Mouse (Mus musculus) kidney, postnatal 14 days (tissue): ENCODE measurements around the gene Syce1.

ENCODE experiments used
- DNase-seq: peaks from one replicate; pipeline ENCODE4 v3.0.0; 2022; ENCODE audit warnings: mixed read lengths

Syce1 gene

DNA sequence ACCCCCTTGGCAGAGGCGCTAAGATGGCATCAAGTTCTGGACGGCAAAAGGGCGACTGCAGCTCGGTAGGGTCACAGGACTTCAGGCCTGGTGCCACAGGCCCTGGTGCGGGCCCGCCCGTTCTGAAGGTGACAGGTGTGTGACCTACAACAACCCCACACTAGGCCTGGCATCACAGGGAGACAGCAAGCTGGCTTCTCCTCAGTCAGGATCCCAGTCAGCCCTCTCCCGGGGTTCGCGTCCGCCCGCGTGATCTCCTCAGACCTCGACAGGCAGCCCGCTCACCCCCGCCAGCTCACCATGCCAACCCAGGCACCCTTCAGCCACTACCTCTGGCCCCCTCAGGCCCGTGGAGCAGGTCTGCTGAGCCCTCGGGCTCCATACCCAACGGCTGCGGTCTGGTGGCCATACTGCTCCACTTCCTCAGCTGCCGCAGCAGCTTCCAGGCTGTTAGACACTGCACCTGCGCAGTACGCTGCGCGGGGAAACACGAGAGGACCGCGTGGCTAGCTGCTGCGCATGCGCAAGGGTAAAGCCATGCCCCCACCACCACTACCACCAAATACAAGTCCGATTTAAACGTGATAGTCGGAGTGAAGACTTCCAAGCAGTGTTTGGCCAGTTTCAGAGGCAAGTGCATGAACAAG lies at the start of gene Syce1:
Gene Syce1, minus strand, starts transcription at position 447 of the 647 bp plus-strand sequence.
- no peak for DNase-seq

DNA sequence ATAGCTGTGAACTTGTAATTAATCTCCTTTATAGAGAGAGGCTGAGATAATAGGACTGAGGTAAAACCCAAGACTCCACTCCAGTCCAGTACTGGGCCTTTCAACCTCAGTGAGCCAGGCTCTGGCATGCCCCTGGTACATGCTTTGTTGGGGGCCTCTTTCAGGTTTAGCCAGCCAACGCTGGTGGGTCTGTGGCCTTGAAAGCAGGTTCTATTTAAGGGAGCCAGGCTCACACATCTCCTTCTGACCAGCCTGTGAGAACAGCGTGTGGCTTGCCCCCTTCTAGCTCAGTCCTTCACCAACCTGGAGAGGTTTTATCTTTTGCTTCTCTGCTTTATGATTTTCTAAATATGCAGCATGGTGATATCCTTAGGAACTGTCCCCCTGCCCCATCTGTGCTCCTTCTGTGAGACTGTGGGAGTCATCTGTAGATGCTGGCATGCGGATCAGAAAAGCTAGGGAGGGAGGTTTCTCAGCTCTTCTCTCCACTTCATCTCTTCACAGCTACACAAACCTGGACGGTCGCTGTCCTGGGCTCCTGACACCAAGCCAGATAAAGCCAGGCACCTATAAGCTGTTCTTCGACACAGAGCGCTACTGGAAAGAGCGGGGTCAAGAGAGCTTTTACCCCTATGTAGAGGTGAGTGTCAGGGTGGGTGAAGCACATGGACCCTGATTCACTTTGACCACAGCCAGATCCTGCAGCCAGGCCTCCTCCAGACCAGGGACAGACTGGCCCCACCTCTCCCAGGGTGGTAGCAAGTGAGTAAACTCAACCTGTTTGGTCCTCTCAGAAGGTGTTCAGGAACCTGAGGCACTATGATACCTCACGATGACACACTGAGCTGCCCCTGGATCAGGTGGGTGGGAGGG lies 48.8 kb upstream of the Syce1 start:
- no peak for DNase-seq

DNA sequence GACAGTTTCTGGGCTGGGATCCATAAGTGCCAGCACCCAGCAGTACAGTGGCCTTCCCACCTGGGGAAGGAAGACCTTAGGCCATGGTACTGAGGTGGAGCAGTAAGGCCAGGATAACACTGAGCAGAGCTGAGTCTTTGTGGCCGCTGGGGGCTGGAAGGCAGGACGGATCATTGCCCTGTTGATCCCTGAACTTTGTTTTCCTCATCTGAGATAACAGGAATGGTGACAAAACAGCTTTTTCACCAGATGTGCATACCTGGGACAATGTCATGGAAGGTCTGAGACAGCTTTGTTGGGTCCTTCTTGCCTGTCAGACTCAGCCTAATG lies 48.1 kb upstream of the Syce1 start:
- DNase-seq, result no peak

DNA sequence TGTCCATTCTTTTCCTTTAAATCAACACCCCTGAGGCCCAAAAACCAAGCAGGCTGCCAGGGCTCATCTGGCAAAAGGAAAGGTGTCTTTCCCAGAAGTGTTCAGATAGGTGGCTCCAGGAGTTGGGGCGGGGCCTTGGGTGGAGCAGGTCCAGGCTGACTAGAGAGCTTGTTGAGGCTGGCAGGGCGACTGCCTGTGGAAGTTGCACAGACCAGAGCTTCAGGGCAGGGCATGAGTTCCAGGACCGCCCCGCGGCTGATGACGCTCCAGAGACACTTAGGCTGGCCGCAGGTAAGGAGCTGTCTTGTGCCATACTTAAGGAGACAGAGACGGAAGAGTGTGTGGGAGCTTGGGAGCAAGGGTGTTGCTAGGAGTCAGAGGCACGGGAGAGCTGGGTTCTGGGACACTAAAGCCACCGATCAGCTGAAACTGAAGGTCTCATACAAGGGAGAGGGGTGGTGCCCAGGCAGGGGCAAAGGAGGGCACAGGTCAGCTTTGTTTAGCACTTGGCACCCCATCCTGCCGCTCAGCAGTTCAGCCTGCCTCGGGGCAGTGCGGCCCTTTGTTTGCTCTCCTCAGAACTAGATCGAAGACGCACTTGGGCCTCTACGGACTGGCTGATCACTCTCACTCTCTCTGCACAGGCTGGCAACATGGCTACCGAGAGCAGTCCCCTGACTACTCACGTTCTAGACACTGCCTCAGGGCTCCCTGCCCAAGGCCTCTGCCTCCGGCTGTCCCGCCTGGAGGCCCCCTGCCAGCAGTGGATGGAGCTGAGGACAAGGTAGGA lies 47.5 kb upstream of the Syce1 start, which contains the start of gene Urah:
Gene Urah, plus strand, starts transcription at position 51 of the 790 bp plus-strand sequence.
- no peak for DNase-seq

DNA sequence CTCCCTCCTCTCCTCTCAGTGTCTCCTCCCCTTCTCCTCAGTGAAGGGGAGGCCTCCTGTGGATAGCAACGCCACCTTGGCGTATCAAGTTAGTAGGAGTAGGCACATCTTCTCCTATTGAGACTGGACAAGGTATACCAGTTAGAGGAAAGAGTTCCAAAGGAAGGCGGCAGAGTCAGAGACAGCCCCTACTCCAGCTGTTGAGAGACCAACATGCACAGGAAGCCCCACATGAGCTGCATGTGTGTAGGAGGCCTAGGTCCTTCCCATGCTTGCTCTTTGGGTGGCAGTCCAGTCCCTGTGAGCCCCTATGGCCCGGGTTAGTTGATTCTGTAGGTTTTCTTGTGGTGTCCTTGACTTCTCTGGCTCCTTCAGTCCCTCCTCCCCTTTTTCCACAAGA lies 45.7 kb upstream of the Syce1 start:
- no peak for DNase-seq

DNA sequence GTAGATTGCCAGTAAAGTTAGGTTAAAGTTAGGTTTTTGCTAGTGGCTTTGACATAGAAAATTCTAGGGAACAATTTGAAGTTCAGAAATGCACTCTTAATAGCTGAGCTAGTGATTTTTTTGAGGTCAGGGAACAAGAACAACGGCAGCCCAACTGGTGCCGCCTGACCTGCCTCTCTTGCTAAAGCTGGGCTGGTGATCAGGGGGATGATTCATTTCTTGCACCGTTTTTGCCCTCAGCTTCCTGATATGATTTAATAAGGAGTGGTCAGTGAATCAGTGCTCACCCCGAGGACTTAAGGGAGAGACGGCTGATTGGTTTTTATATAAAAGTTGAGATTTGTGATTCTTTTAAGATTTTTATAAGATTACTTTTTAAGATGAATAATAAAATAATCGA lies 43.8 kb upstream of the Syce1 start:
- no peak for DNase-seq

DNA sequence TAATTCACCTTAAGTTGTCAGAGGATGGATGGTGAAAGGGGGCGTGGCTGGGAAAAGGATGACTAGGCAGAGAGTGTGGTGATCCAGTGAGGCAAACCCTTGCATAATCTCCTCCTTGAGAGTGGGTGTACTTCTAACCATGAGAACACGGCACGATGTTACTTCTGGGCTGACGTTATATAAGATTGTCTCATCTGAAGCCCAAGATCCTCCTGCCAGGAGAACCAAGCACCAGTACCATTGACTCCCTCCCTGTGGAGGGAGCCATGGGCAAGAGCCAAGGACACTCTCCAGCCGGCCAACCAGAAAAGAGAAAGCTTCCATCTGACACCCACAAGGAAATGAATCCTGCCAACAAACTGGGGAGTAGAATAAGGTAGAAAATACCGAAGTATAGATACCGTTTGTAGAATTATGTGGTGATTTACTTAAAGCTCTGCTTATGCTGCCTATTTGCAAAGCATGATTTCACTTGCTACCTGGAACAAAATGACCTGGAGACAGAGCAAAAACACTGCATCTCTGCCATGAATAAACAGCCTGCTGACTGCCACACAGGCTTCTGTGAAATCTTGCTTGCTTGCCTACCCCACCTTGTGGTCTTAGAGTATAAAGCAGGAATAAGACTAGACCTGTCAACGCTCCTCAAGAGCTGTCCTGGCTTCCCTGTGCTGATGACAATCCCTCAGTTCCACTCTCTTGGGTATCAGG lies 40.7 kb upstream of the Syce1 start:
- peak; percentile 77 for DNase-seq

DNA sequence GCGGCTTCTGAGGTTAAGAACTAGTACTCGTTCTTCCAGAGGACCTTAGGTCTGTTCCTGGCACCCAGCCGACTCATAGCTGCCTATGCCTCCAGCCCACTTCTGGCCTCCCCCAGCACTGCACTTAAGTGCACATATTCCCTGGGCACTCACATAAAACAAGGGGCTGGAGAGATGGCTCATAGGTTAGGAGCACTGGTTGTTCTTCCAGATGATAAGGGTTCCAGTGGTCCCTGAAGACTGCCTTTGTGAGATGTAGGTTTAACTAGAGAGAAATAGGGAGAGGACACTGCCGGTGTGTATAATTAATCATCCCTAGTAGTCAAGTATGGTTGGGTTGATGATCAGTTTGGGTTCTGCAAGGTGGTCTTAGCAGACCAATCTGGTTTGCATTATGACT lies 35.1 kb upstream of the Syce1 start:
- no peak for DNase-seq

DNA sequence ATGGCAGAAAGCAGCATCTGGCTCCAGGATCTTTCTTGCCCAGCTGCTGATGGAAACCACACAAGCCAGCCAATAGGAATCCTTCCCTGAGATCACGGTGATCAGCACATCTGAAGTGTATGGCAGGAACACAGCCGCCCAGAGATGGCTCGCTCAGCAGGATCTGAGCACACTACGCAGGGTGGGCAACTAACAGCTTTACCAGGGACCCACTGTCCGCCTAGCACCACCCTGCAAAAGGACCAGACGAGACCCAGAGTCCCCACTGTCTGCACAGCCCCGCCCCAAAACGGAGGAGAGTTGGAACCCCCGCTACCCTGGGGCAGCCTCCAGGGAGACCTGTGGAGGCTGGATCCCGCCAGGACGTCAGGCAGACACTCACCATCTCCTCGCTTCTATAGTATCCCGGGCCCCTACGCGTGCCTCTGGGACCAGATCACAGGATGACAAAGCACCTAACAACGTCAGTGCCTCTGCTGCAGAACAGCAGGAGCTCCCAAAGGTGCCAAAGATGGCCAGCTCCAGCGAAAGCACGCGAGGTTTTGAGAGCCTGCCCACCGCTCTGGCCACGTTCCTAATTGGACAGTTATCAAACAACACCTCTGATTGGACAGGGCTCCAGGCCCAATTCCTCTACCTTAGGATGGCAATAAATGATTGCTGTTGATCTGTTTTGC lies 34.1 kb upstream of the Syce1 start, which contains the start of gene Zfp941:
Gene Zfp941, minus strand, starts transcription at position 526 of the 677 bp plus-strand sequence.
- DNase-seq, result peak; percentile 45

DNA sequence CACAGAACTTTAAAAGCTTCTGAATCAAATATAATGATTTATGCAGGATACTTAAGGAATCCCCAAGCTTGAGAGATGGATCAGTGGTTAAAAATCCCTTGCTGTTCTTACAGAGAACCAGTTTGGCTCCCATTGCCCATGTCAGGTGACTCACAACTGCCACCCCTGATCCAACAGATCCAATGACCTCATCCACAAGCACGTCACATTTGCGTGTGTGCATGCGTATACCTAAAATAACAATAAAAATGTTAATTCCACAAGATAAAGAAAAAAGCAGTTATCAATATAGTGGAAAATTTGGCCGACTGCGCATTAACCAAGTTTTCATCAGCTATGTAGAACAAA lies 33.6 kb upstream of the Syce1 start:
- DNase-seq, result no peak

DNA sequence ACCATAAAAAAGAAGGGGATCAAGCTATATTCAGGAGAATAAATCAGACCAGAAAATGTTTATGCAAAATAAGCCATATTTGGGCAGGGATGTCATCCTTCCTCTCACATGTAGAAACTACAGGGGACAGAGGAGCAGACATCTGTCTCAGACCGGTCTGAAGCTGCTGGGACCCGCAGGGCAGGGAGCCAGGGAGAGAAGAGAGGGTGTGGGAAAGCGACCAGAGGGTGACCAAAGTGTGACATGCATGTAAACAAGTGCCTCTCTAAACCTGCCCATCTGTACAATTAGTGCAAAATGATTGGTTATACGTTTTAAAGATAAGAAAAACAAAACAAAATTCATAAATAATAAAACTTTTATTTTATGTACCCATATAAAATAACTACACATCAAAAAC lies 32.5 kb upstream of the Syce1 start:
- DNase-seq, result no peak

DNA sequence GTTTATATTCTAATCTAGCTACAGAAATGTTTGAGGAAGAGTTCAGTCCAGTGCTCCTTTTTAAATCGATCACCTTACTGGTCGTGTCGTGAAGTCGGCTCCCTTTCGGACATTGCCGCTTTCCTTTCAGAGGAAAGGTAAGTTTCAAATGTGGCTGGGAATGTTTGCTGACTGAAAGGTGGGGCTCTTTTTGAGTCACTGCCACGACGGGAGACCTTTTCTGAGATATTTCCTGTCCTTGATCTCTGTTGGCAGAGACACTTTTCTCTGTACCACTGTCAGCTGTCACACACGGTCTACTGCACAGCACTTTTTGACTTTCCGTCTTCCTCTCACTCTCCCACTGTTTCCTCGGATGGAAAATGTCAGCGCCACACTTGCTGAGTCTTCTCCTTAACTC lies 25.2 kb upstream of the Syce1 start:
- DNase-seq, result no peak

DNA sequence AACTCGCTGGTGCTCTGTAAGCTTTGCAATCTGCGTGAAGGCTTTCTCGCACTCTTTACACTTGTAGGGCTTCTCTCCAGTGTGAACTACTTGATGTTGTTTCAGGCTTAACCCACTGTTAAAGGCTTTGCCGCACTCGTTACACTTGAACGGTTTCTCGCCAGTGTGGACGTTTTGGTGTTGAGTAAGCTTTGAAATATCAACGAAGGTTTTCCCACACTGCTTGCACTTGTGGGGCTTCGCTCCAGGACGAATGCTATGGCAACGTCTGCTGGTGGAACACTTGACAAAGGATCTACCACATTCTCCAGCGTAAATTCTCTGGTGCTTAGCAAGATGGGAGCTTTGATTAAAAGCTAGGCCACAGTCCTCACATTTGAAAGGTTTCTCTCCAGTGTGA lies 24.1 kb upstream of the Syce1 start:
- DNase-seq, result no peak

DNA sequence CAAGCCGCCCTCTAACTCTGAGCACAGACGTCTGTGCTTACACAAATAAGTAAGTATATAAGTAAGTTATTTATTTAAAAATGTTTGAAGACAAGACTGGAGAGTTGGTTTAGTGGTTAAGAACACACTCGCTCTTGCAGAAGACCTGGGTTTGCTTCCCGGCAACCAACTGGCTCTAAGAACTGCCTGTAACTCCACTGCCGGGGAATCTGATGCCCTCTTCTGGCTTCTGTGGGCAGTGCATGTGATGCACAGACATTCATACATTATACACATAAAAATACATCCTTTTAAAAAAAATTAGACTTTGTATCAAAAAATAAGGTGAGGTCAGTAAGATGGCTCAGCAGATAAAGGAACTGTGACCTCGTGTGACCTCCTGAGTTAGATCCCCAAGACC lies 22.8 kb upstream of the Syce1 start:
- no peak for DNase-seq

DNA sequence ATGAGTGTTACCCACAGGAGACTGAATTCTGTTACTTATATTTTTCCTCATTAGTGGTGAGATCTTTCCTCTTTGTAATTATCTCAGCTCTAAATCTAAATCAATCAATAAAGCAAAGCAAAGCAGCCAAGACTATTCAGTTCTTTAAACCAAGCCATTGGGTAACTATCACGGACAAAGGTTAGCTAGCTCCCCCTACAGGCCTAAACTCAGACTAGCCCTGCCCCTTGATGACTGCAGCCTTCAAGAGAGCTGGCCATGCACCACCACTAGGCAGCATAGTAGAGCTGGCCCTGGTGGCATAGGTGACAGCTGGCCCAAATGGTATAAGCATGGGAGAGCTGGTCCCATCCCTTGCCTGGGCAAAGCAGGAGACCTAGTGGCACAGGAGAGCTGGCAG lies 18.1 kb upstream of the Syce1 start:
- DNase-seq, result peak; percentile 73

DNA sequence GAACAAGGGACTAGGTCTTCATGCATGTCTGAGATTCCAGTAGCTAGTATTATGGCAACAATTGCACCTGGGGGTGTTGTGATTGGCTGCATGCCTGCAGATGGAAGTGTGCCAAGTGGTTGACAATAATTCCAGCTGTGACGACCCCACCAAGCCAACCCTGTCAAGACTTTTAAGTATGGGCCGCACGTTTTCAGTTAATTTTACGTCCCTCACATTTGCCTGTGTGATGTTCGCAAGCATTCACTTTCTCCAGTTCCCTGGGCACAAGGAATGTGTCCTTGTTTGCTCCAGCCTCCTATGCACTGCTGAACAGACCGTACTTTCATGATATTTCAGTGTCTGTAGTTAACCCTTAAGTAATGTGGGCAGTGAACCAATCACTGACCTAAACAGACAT lies 15.0 kb upstream of the Syce1 start:
- peak; percentile 81 for DNase-seq

DNA sequence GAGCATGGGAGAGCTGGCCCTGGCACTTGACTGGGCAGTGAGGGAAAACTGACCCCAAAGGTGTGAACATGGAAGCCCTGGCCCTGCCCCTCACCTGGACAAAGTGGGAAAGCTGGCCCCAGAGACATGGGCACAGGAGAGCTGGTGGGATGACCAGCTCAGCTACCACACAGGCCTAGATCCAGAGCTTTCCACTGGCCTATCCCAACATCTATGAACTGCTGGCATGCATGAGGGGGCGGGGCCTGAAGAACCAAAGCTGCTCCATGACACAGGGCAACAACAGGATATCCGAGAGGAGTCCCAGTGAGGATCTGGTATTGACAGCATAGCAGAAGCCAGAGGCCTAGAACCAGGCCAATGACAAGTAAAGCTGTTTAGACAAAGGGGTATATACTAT lies 10.6 kb upstream of the Syce1 start:
- no peak for DNase-seq

DNA sequence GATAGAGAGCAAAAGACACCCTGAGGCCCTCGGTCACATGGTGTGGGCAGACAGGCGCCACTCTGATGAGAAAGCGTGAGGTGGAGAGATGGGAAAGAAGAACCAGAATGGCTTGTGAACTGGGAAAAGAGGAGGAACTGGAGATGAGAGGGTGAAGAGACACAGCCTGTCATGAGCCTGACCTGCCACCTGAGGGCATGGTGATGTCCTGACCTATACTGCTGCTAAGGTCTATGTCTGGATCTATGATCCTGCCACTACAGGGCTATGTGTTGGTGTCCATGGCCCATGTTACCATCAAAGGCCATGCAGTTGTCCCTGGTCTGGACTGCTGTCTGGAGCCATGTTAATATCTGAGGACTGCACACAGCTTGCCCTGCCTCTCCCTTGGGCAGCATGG lies 10.0 kb upstream of the Syce1 start:
- DNase-seq, result no peak

DNA sequence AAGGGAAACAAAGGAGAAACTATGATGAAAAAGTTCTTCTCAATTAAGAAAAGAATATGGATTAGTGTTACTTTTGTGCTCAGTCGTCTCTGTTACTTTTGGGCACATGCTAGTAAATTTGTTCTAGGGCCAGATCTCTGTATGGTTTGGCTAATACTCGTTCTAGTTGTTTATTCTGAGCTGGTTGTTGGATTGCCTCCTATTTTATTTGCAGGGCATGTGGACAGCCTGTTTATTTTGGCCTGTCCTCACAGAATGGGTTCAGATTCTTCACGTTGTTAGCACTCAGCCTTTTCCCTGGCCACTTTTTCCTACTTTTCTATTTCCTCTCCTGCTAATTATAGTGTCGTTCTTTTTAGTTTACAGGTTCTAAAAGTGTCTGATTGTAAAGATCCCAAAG lies 5.9 kb upstream of the Syce1 start:
- no peak for DNase-seq

DNA sequence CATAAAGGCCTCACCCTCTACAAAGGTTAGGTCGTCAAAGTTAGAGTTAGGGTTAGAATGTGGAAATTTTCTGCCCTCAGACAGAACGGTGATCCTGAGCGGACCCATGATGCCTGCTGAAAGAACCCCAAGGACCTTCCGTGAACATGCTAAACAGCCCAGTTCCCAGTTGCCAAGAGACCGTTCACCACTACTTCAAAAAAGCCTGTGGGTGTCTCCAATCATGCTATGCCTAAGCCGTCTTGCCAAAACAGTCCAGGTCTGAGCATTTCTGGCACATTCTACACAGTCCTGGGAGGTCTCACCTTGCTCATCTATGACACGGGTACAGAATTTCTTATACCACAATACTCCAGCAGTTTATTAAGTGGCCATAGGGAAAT lies 392 bp upstream of the Syce1 start:
- DNase-seq, result no peak

DNA sequence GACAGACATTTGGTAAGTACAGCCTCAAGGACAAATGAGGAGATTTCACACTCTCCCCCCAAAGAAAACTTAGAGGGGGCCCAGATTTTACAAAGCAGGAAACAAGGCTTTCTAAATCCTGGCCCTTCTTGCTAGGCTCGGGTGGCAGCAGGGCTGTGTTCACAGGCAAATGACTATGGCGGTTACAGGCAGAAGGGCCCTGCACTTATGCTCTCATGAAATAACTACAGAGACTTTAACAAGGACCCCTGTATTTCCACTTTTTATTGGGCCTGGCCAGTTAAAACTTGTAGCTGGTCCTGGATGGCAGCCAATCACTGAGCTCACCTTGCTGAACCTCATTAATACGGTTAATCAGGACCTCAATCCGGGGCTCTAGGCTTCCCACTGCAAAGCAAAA lies 7.1 kb downstream of the Syce1 start:
- no peak for DNase-seq

DNA sequence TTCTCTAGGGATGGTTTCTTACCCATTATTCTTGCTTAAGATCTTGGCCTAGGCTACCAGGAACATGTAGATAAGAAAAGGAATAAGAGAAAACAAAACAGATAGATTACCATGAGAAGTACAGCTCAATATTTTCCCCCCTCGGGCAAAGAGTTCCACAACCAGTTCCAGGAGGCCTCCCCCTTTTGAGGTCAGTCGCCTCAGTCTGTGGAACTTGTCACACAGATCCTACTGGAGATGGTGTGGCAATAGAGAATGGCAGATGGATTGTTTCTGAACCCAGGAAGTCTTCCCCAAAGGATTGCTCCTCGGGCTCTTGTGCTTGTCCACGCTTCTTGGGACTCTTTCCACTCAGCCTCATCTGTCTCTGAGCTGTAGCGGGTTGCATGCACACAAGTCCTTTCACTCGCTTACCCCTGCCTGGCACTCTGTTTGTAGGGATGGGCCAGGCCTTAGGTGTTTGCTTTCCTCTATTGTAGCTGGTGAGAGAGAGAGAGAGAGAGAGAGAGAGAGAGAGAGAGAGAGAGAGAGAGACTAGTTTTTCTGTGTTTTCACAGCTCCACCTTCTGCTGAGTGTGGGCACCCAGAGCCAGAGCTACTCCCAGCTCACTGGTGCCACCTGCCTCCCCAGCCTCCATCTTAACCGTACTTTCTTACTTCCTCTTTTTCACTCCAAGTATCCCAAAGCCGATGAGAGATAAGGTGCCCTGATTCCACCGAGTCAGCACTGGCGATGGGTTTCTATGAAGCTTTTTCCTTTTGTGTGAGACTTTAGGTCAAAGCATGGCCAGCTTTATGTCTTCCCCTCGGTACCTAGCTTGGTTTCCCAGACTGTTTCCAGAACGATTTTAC lies 21.5 kb downstream of the Syce1 start:
- DNase-seq, result no peak
